Mouse (Mus musculus) C2C12 (cell line): ENCODE data around the gene Tmem121. TPM values are rescaled to one million over a fixed set of nuclear protein-coding genes. Genes with fewer than 3 reads are reported as not detected.
"Not testable (repeated sequence)": the region's sequence is repeated elsewhere in the genome, so short reads cannot be mapped to it uniquely, and the experiment has no call there.

ENCODE experiments used
- H3K27me3 ChIP-seq: one replicate; pipeline ENCODE4 v1.6.1; 2011; ENCODE audit not compliant: control insufficient read depth, insufficient read depth, insufficient read length
- H3K36me3 ChIP-seq: one replicate; pipeline ENCODE4 v1.6.1; 2011; ENCODE audit not compliant: control insufficient read depth, insufficient read depth
- H3K4me3 ChIP-seq: one replicate; pipeline ENCODE4 v1.5.1; 2011; ENCODE audit warnings: mild to moderate bottlenecking, control low read depth; ENCODE audit not compliant: poor library complexity, insufficient read depth, severe bottlenecking
- H3K79me2 ChIP-seq: one replicate; pipeline ENCODE4 v1.6.1; 2011; ENCODE audit not compliant: control insufficient read depth, insufficient read depth
- H3K79me3 ChIP-seq: one replicate; pipeline ENCODE4 v1.6.1; 2011; ENCODE audit warnings: low read depth, control low read depth
- H3ac ChIP-seq: one replicate; pipeline ENCODE3; 2011; ENCODE audit warnings: low read depth; ENCODE audit not compliant: control insufficient read depth, insufficient read length
- CEBPB ChIP-seq: IDR thresholded peaks from one replicate; pipeline ENCODE4 v1.6.1; 2011; ENCODE audit warnings: low read depth, mild to moderate bottlenecking, control low read depth, moderate library complexity
- CTCF ChIP-seq: IDR thresholded peaks from one replicate; pipeline ENCODE4 v1.5.1; 2011; ENCODE audit not compliant: control insufficient read depth, insufficient read depth, insufficient read length
- FOSL1 ChIP-seq: IDR thresholded peaks from one replicate; pipeline ENCODE4 v1.8.0; 2011; ENCODE audit warnings: mild to moderate bottlenecking, low read length; ENCODE audit not compliant: poor library complexity, insufficient read depth, severe bottlenecking
- MAX ChIP-seq: IDR thresholded peaks from one replicate; pipeline ENCODE4 v1.6.1; 2011; ENCODE audit warnings: mild to moderate bottlenecking, control low read depth
- MYOD1 ChIP-seq: IDR thresholded peaks from one replicate; pipeline ENCODE4 v1.6.1; 2011; ENCODE audit warnings: low read depth; ENCODE audit not compliant: control insufficient read depth, insufficient read length
- MYOG ChIP-seq: IDR thresholded peaks from one replicate; pipeline ENCODE4 v1.6.1; 2011; ENCODE audit not compliant: control insufficient read depth, insufficient read length; ENCODE audit errors: extremely low read depth
- USF1 ChIP-seq: IDR thresholded peaks from one replicate; pipeline ENCODE4 v1.6.1; 2011; ENCODE audit warnings: low read depth, mild to moderate bottlenecking, control low read depth, moderate library complexity
- polyA plus RNA-seq: library from polyadenylated mRNA; unstranded; fragments of >200 nt; fragmentation: generic; extraction: Trizol; gene quantifications from one replicate; pipeline ENCODE4 v1.2.1, GENCODE M21; 2012; ENCODE audit warnings: missing spikeins

Tmem121 gene
- polyA plus RNA-seq, 1 experiment, result 6.3 TPM

DNA sequence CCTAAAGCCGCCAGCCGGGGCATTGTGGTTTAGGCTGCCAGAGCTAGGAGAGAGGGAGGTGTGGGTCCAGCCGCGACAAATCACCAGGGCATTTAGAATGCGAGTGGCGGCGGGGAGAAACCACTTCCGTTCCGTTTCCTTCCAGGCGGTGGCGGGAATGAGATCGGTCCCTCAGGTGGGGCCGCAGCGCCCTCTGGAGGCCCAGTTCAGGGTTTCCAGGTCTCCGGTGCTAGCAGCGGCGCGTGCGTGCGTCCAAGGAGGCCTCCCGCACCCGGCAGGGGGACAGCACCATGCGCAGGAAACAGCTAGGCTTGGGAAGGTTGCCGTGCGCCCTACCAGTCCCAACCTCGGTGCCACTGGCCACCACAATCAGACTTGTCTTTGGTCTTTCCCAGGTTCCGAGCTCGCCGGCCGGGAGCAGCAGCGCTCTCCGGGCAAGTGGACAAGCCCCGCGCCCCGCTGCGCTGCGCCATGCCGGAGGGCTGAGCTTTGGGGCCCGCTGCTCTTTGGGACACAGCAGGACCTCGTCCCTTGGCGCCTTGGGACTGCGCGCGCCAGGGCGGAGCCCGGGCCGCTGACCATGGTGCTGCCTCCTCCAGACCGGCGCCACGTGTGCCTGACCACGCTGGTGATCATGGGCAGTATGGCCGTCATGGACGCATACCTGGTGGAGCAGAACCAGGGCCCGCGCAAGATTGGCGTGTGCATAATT, 2.0 kb downstream of the Tmem121 start:
- TF ChIP-seq CEBPB, result no peak
- TF ChIP-seq MYOD1, result no peak
- no peak for TF ChIP-seq CTCF
- TF ChIP-seq FOSL1, result no peak
- TF ChIP-seq MYOG, result no peak
- TF ChIP-seq MAX, result no peak
- TF ChIP-seq USF1, result no peak
- H3K27me3 ChIP-seq, result peaks cover 5% of the 10 kb centered on the region
- no peaks in the 10 kb centered on the region for H3K79me3 ChIP-seq
- no peak overlapping the region for H3K4me3 ChIP-seq
- H3K36me3 ChIP-seq, result no peaks in the 10 kb centered on the region
- H3K79me2 ChIP-seq, result no peaks in the 10 kb centered on the region
- no peak overlapping the region for H3ac ChIP-seq

GRCm38 (mm10) chr12:113188349-113189055, 2.8 kb downstream of the Tmem121 start:
- Histone ChIP-seq H3K79me3 (no peaks in the 10 kb centered on the region), H3K79me2 (no peaks in the 10 kb centered on the region), H3K27me3 (peaks cover 5% of the 10 kb centered on the region), H3ac (no peak overlapping the region), H3K4me3 (no peak overlapping the region), H3K36me3 (no peaks in the 10 kb centered on the region)
- no peak for TF ChIP-seq MYOD1
- no peak for TF ChIP-seq USF1
- TF ChIP-seq MAX, result no peak
- TF ChIP-seq CTCF, result no peak
- no peak for TF ChIP-seq FOSL1
- TF ChIP-seq MYOG, result no peak
- no peak for TF ChIP-seq CEBPB

- no peak for TF ChIP-seq MYOG
- no peak overlapping the region for H3ac ChIP-seq
- H3K4me3 ChIP-seq, result no peak overlapping the region
- no peaks in the 10 kb centered on the region for H3K27me3 ChIP-seq
- H3K79me3 ChIP-seq, result no peaks in the 10 kb centered on the region
- no peaks in the 10 kb centered on the region for H3K79me2 ChIP-seq
- no peaks in the 10 kb centered on the region for H3K36me3 ChIP-seq
Observed at GRCm38 (mm10) chr12:113193423-113193822, 7.7 kb downstream of the Tmem121 start.

- H3K79me2 ChIP-seq, H3K27me3 ChIP-seq, H3K36me3 ChIP-seq, H3K79me3 ChIP-seq, H3ac ChIP-seq, H3K4me3 ChIP-seq: not testable (repeated sequence)
Observed at GRCm38 (mm10) chr12:113199132-113199531, 13.4 kb downstream of the Tmem121 start.

- Histone ChIP-seq H3K27me3 (no peaks in the 10 kb centered on the region), H3ac (no peak overlapping the region), H3K36me3 (no peaks in the 10 kb centered on the region), H3K79me3 (no peaks in the 10 kb centered on the region), H3K79me2 (no peaks in the 10 kb centered on the region), H3K4me3 (no peak overlapping the region)
- TF ChIP-seq MAX (no peak), MYOD1 (no peak), USF1 (no peak), CTCF (no peak), MYOG (no peak), CEBPB (no peak), FOSL1 (no peak)
Observed at GRCm38 (mm10) chr12:113201301-113201700, 15.6 kb downstream of the Tmem121 start.

- Histone ChIP-seq H3K27me3 (no peaks in the 10 kb centered on the region), H3K36me3 (no peaks in the 10 kb centered on the region), H3ac (no peak overlapping the region), H3K4me3 (no peak overlapping the region), H3K79me3 (no peaks in the 10 kb centered on the region), H3K79me2 (no peaks in the 10 kb centered on the region)
- TF ChIP-seq CTCF (no peak), MYOG (no peak), MAX (no peak), MYOD1 (no peak), FOSL1 (no peak), USF1 (no peak)
Observed at GRCm38 (mm10) chr12:113202008-113202407, 16.3 kb downstream of the Tmem121 start.
